Comparison of ENCODE assay signal across 23 mouse cellular contexts in the genomic region with DNA sequence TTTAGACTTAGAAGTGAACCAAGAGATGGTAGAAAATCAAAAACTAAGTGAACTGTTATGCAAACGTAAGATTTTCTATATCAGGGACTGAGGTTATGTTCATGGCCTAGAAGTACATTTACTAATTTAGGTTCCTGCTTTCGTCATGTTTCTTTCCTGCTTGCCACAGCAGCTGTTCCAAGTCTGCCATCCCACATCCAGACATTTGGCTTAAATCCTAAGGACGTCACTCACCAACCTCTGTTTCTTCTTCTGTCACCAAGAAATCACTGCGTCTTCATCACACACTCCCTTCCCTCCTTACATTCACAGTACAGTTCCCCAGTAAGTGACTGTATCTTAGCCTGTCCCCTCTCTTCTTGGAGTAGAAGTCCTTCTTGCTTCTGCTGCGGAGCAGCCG. TPM values are rescaled to one million over a fixed set of nuclear protein-coding genes. Genes with fewer than 3 reads are reported as not detected.
DNase-seq lines count a peak whose midpoint lies in the region; ATAC-seq lines count a peak whose summit lies in the region.
"Had no signal": no experiment of that assay in that cellular context is flagged by ENCODE, and none has a peak within 500 bp of the region (broad histone marks: within the 10 kb centered on the region; RNA-seq: fewer than 3 reads in every experiment).

No protein-coding gene starts in this region.

- no peak overlapping the region for H3K4me3 ChIP-seq in liver, embryonic 11.5 days (ENCODE audit: low read depth, low read length)
- H3K4me3 ChIP-seq in hindbrain, embryonic 13.5 days: no peak overlapping the region

- peak; percentile 76 for ATAC-seq in frontal cortex, adult (ENCODE audit: low TSS enrichment)
- ATAC-seq in liver, embryonic 11.5 days (replicated peaks; ENCODE audit: low FRiP score): no peak
- no peak for ATAC-seq in hindbrain, embryonic 13.5 days (ENCODE audit: low FRiP score)
- ATAC-seq: activated CD4-positive, CD25-positive, alpha-beta regulatory T cell, adult 4 months; CD4-positive, CD25-positive, alpha-beta regulatory T cell, adult 4 months; Patski had no signal

- H3K27me3 ChIP-seq in liver, embryonic 11.5 days (replicated peaks; ENCODE audit: control insufficient read depth, insufficient read depth, low read length): no peaks in the 10 kb centered on the region
- no peaks in the 10 kb centered on the region for H3K27me3 ChIP-seq in hindbrain, embryonic 13.5 days
- H3K27me3 ChIP-seq: CH12.LX, Patski had no signal

- H3K9me3 ChIP-seq in liver, embryonic 11.5 days (ENCODE audit: control insufficient read depth, low read length): no peaks in the 10 kb centered on the region
- H3K9me3 ChIP-seq in hindbrain, embryonic 13.5 days: no peaks in the 10 kb centered on the region
- H3K9me3 ChIP-seq: G1E had no signal

- WGBS in liver, embryonic 11.5 days: 95% methylated on average over 6 of the region's 6 CpGs
- WGBS in hindbrain, embryonic 13.5 days: 98% methylated on average over 6 of the region's 6 CpGs

- no peak overlapping the region for H3K9ac ChIP-seq in liver, embryonic 11.5 days (ENCODE audit: low read depth, low read length)
- no peak overlapping the region for H3K9ac ChIP-seq in hindbrain, embryonic 13.5 days

- H3K36me3 ChIP-seq in liver, embryonic 11.5 days (ENCODE audit: control insufficient read depth, insufficient read depth, low read length): peaks cover 9% of the 10 kb centered on the region; the same call in 1 of the 2 replicates
- peaks cover 52% of the 10 kb centered on the region for H3K36me3 ChIP-seq in hindbrain, embryonic 13.5 days

- H3K27ac ChIP-seq in liver, embryonic 11.5 days (ENCODE audit: low read depth, low read length): no peak overlapping the region
- H3K27ac ChIP-seq in hindbrain, embryonic 13.5 days: no peak overlapping the region

- no peak for DNase-seq in frontal cortex, postnatal 10 days (ENCODE audit: low spot score in 2 of 2)
- DNase-seq in right cerebral cortex, adult 18-20 months: peak; percentile 35
- no peak for DNase-seq in right cerebral cortex, postnatal 25 days
- DNase-seq in brain, adult 2 months (ENCODE audit: low read depth, low spot score): peak; percentile 52
- peak; percentile 52 for DNase-seq in telencephalon, adult 2 months (ENCODE audit: low read depth, low spot score)
- DNase-seq in liver, embryonic 11.5 days (ENCODE audit: low spot score): no peak
- DNase-seq: adrenal gland, adult 2 months; adrenal gland, adult 8-10 months; adrenal gland, postnatal 10 days; adrenal gland, postnatal 14 days; adrenal gland, postnatal 25 days; adrenal gland, postnatal 36 days; B cell, adult 2 months; cerebellum, adult 11 months; cerebellum, adult 11-12 months; cerebellum, adult 18-20 months had no signal

- H3K4me2 ChIP-seq in liver, embryonic 11.5 days: no peak overlapping the region
- no peak overlapping the region for H3K4me2 ChIP-seq in hindbrain, embryonic 13.5 days

- no peaks in the 10 kb centered on the region for H3K4me1 ChIP-seq in liver, embryonic 11.5 days (replicated peaks; ENCODE audit: control insufficient read depth, insufficient read depth, low read length)
- no peaks in the 10 kb centered on the region for H3K4me1 ChIP-seq in hindbrain, embryonic 13.5 days (replicated peaks)

RNA-seq across cellular contexts. Expression of a gene that starts 49.7 kb away (rescaled TPM):
- polyA plus RNA-seq in liver, embryonic 11.5 days (2014; fragmentation: Nextera tagmentation; extraction: Ambion mirVana): not detected in 2 replicates
- 0.12 and 0.39 TPM in 2 replicates for polyA plus RNA-seq in hindbrain, embryonic 13.5 days (2015; fragmentation: Nextera tagmentation; extraction: Ambion mirVana)
- polyA plus RNA-seq: G1E had no signal

Comparison
In these comparisons a context has a peak if more than half of its experiments do, and no peak if none do; other contexts are left out.
1. DNase-seq: peak in right cerebral cortex, adult 18-20 months (single experiment), brain, adult 2 months (single experiment) and telencephalon, adult 2 months (single experiment); none in frontal cortex, postnatal 10 days (0 of 2), right cerebral cortex, postnatal 25 days (single experiment) and liver, embryonic 11.5 days (single experiment).